Mouse (Mus musculus): ENCODE measurements around the gene Nfic.

DNA sequence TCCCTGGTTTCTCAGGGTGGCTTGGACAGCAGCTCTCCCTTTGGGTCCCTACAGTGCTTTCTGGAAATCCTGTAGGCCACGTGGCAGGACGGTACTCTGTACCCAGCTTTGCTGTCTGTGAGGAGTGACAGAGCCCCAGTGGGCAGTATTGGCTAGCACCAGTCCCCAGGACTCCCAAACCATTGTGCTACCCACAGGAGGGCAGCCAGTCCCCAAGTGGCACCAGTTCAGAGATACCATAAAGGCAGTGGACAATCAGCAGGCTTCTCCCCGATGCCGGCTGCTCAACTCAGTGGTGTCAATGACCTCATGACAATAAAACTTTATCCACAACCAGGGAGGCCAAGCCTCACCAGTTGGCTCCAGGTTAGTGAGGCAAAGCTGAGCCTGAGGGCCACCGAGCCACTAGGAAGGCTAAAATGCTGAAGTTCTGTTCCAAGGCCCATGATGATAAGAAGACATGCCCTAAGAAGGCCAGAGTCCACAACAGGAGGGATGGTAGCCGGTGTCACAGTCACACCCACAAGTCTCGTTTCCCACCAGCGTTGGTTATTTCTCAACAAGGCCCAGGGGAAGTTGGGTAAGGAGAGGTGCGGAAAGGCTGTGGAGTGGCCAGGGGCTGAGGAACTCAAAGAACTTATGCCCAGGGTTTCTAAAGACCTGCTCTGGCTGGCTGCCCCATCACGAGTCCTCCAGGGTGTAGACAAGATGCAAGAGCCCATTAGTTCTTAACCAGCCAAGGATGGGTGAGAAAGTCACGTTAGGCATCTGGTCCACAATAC, 39.0 kb upstream of the Nfic start:
- no peak for TF ChIP-seq CTCF (IDR thresholded peaks at IDR 0.05; ENCODE audit: low read depth)
- TF ChIP-seq EP300 (IDR thresholded peaks at IDR 0.05; ENCODE audit: low read depth), result no peak

All from liver, postnatal 0 days (tissue).